Mouse (Mus musculus): Measurements from ENCODE around the gene Kcnq1. TPM values are rescaled to one million over a fixed set of nuclear protein-coding genes. Genes with fewer than 3 reads are reported as not detected.

Kcnq1 gene
- total and polyA plus RNA-seq, 2 experiments from 2014 or later: 1.00 to 2.0 TPM

DNA sequence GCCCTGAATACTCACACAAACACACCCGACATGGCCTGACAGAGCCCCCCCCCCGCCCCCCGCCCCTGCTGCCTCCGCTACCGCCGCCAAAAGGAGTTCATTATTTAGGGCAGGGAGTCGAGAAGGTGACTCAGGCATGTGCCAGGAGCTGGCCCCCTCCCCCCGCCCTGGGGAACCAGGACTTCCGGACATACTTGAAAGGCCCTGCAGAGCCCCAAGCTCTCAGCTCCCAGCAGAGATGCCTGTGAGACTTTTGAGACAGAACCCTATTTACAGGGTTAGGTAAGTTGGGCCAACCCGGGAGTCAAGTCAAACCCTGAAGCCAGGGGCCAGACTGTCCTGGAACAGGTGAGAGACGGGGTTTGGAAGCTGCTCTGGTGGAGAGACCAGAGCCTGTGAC, 355.8 kb downstream of the Kcnq1 start:
- Histone ChIP-seq H3K4me1 (ENCODE audit: insufficient read depth) (0 out of 2 replicates have a peak, but pooled peaks cover 3% of the 10 kb centered on the region), H3K27ac (ENCODE audit: low read depth, low read length) (no peak overlapping the region), H3K9me3 (ENCODE audit: low read length) (no peaks in the 10 kb centered on the region), H3K4me2 (ENCODE audit: low read depth) (no peak overlapping the region), H3K27me3 (ENCODE audit: insufficient read depth, low read length) (peaks cover 12% of the 10 kb centered on the region), H3K4me3 (ENCODE audit: low read depth, low read length) (no peak overlapping the region), H3K36me3 (ENCODE audit: insufficient read depth) (no peaks in the 10 kb centered on the region), H3K9ac (no peak overlapping the region)
- ATAC-seq: no peak
- DNase-seq: no peak
- TF ChIP-seq CTCF (IDR thresholded peaks at IDR 0.05; ENCODE audit: low read depth): no peak
- 45% methylated on average over 11 of the region's 11 CpGs for WGBS

DNA sequence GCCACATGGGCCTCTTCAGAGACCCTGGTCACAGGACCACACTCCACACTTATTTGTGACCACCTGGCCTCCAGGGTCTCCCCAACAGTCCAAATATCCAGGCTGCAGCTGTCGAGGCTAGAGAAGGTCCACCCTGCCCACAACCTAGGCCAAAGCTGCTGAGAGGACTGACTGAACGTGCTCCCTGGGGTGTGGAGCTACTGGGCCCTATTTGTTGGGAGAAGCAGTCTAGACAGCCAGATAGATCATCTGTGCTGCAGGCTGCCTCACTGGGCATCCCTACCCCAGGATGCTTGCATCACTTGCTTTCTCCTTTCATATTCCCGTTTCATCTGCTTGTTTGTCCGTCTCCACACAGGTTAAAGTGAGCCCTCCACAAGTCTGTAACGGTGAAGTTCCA, 356.4 kb downstream of the Kcnq1 start:
- DNase-seq: no peak
- Histone ChIP-seq H3K4me3 (ENCODE audit: low read depth, low read length) (no peak overlapping the region), H3K27me3 (ENCODE audit: insufficient read depth, low read length) (peaks cover 12% of the 10 kb centered on the region), H3K27ac (ENCODE audit: low read depth, low read length) (no peak overlapping the region), H3K9ac (no peak overlapping the region), H3K9me3 (ENCODE audit: low read length) (no peaks in the 10 kb centered on the region), H3K36me3 (ENCODE audit: insufficient read depth) (no peaks in the 10 kb centered on the region), H3K4me1 (ENCODE audit: insufficient read depth) (0 out of 2 replicates have a peak, but pooled peaks cover 3% of the 10 kb centered on the region), H3K4me2 (ENCODE audit: low read depth) (no peak overlapping the region)
- no peak for ATAC-seq
- no peak for TF ChIP-seq CTCF (IDR thresholded peaks at IDR 0.05; ENCODE audit: low read depth)
- 81% methylated on average over 5 of the region's 5 CpGs for WGBS

DNA sequence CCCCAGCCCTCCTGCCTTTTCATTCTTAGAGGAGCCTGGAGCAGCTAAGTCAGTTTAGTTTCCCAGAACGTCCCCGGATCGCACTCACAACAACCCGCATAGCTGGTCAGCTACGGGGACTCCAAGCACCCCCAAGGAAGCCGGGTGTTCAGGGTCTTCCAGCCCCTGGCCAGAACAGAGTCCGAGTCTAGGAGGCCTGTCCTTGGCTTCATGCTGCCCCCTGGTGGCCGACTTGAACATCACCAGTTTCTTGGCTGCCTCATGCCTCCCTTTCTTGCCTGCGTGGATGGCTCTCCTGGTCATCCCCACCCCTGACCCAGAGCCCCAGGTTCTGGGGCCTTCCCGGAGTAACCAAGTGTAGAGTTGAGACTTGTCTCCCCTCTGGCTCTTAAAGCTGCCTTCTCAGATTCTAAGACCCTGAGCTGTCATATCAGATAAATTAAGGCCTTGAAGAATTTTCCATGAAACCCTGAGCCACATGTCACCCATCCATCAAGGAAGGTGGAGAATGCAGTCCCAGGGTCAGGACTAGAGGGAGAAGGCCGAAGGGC, 357.8 kb downstream of the Kcnq1 start:
- Histone ChIP-seq H3K9me3 (ENCODE audit: low read length) (no peaks in the 10 kb centered on the region), H3K27ac (ENCODE audit: low read depth, low read length) (no peak overlapping the region), H3K4me2 (ENCODE audit: low read depth) (no peak overlapping the region; the same call in 1 of the 2 replicates), H3K4me3 (ENCODE audit: low read depth, low read length) (no peak overlapping the region), H3K36me3 (ENCODE audit: insufficient read depth) (no peaks in the 10 kb centered on the region), H3K9ac (no peak overlapping the region), H3K4me1 (ENCODE audit: insufficient read depth) (0 out of 2 replicates have a peak, but pooled peaks cover 3% of the 10 kb centered on the region), H3K27me3 (ENCODE audit: insufficient read depth, low read length) (peaks cover 12% of the 10 kb centered on the region)
- DNase-seq (peak; percentile 82), ATAC-seq (no peak)
- WGBS: 30% methylated on average over 11 of the region's 11 CpGs
- peak; percentile 91 for TF ChIP-seq CTCF (IDR thresholded peaks at IDR 0.05; ENCODE audit: low read depth)

DNA sequence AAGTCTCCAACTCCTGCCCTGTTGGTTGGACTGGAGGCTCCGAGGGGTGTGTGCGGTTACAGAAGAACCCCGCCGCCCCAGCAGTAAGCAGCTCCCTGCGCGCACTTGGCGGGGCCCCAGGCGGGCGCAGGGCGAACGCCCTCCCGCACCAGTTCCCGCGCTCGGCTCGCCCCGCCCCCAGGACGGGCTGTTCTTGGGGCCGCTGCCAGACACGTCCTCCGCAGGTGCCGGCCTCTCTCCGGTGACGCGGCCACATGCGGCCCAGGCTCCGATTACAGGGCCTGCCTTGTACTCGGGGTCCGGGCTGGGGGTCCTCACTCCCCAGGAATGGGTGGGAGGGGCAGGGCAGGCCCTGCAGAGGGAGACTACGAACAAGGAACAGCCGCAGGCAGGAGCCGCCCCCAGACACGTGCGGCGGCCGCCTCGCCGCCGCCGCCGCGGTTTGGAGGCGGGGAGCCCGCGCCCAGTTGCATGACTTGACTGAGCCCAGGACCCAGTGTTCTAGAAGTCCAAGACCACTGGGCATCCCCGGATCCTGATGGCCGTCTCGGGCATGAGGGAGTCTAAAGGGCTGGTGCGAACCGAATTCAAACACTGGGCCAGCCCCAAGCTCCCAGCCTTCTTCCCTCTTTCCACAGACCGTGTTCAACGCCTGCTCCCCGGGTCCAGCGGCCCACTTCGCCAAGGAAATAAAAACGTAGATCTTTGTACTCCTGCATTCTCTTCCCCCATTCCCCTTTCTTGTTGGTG, 358.8 kb downstream of the Kcnq1 start:
- Histone ChIP-seq H3K36me3 (ENCODE audit: insufficient read depth) (no peaks in the 10 kb centered on the region), H3K9ac (peak overlapping the region; percentile 6; the same call in 1 of the 2 replicates), H3K27me3 (ENCODE audit: insufficient read depth, low read length) (peaks cover 12% of the 10 kb centered on the region), H3K9me3 (ENCODE audit: low read length) (no peaks in the 10 kb centered on the region), H3K4me2 (ENCODE audit: low read depth) (peak overlapping the region; percentile 60), H3K4me1 (ENCODE audit: insufficient read depth) (0 out of 2 replicates have a peak, but pooled peaks cover 3% of the 10 kb centered on the region), H3K4me3 (ENCODE audit: low read depth, low read length) (peak overlapping the region; percentile 24), H3K27ac (ENCODE audit: low read depth, low read length) (no peak overlapping the region)
- DNase-seq (peak; percentile 30), ATAC-seq (no peak)
- WGBS: 34% methylated on average over 53 of the region's 56 CpGs
- no peak for TF ChIP-seq CTCF (IDR thresholded peaks at IDR 0.05; ENCODE audit: low read depth)

DNA sequence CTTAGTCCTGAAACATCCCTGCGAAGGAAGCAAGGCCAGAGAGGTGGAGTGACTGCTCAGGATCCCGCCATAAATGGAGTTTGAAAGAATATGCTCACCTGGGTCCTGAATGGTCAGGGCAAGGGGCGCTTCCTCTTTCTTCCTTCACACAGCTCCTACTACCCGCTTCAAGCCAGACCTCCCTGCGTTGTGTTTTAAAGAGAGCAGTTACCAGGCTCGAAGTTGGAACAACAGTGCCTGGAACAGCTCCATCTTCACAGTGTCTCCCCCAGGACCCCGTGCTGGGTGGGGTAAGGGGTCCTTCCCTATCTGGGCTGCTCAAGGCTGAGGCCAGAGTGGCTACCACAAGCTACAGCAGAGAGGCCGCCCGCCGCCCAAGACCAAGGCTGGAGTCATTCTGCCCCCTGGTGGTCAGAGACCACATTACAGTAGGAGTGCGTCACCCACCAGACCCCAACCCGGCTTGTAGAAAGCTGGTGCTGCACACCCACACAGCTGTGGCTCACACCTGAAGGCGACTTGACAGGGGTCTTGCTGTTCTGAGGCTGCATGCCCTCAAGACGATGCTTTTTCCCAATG, 360.0 kb downstream of the Kcnq1 start:
- Histone ChIP-seq H3K9me3 (ENCODE audit: low read length) (no peaks in the 10 kb centered on the region), H3K4me1 (ENCODE audit: insufficient read depth) (0 out of 2 replicates have a peak, but pooled peaks cover 3% of the 10 kb centered on the region), H3K9ac (no peak overlapping the region), H3K4me3 (ENCODE audit: low read depth, low read length) (no peak overlapping the region), H3K27ac (ENCODE audit: low read depth, low read length) (no peak overlapping the region), H3K36me3 (ENCODE audit: insufficient read depth) (no peaks in the 10 kb centered on the region), H3K4me2 (ENCODE audit: low read depth) (no peak overlapping the region), H3K27me3 (ENCODE audit: insufficient read depth, low read length) (peaks cover 12% of the 10 kb centered on the region)
- TF ChIP-seq CTCF (IDR thresholded peaks at IDR 0.05; ENCODE audit: low read depth): peak; percentile 97
- WGBS: 32% methylated on average over 14 of the region's 14 CpGs
- DNase-seq: peak; percentile 87
- peak; percentile 62 for ATAC-seq

DNA sequence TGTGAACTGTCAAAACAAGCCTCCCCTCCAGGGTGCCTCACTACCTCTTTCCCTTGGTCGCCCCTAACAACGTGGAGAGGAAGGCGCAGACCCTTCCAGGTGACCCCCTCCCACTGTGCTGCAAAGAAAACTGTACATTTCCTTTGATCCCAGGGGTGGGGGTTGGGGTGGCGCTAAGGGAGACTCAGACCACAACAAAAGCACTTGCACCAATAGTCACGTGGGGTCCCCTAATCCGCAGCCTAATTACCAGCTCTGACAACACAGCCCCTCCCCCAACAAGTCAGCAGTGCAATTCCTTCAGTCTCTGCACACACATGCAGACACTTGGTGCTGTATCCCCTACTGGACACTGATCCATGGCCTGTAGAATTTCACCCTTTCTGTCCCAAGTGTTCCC, 361.6 kb downstream of the Kcnq1 start:
- Histone ChIP-seq H3K4me3 (ENCODE audit: low read depth, low read length) (no peak overlapping the region), H3K4me1 (ENCODE audit: insufficient read depth) (0 out of 2 replicates have a peak, but pooled peaks cover 3% of the 10 kb centered on the region), H3K9ac (no peak overlapping the region), H3K36me3 (ENCODE audit: insufficient read depth) (no peaks in the 10 kb centered on the region), H3K27ac (ENCODE audit: low read depth, low read length) (no peak overlapping the region), H3K4me2 (ENCODE audit: low read depth) (no peak overlapping the region), H3K27me3 (ENCODE audit: insufficient read depth, low read length) (peaks cover 12% of the 10 kb centered on the region), H3K9me3 (ENCODE audit: low read length) (no peaks in the 10 kb centered on the region)
- no peak for DNase-seq
- ATAC-seq: no peak
- TF ChIP-seq CTCF (IDR thresholded peaks at IDR 0.05; ENCODE audit: low read depth): no peak
- 4% methylated on average over 6 of the region's 6 CpGs for WGBS

DNA sequence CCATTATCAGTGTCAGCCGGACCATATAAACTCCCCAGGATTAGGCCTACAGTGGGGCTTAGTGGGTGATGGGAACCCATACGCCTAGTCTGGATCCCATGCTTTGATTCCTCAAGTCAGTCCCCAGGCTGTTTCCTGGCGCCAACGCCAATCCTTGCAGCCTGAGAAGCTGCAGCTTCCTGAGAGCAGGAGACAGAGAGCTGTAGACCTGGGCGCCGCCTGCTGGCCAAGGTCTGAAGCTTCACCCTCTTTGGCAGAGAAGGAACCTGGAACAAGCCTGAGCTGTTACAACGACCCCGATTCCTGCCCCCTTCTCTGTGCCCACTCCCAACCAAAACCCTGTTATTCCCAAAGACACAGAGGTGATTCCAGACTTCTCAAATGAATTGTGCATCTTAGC, 363.8 kb downstream of the Kcnq1 start:
- DNase-seq (peak; percentile 87), ATAC-seq (peak; percentile 80)
- Histone ChIP-seq H3K27me3 (ENCODE audit: insufficient read depth, low read length) (no peaks in the 10 kb centered on the region), H3K9ac (no peak overlapping the region), H3K4me1 (ENCODE audit: insufficient read depth) (no peaks in the 10 kb centered on the region), H3K4me2 (ENCODE audit: low read depth) (no peak overlapping the region), H3K27ac (ENCODE audit: low read depth, low read length) (no peak overlapping the region), H3K4me3 (ENCODE audit: low read depth, low read length) (no peak overlapping the region), H3K9me3 (ENCODE audit: low read length) (no peaks in the 10 kb centered on the region), H3K36me3 (ENCODE audit: insufficient read depth) (no peaks in the 10 kb centered on the region)
- TF ChIP-seq CTCF (IDR thresholded peaks at IDR 0.05; ENCODE audit: low read depth): peak; percentile 94
- 12% methylated on average over 8 of the region's 8 CpGs for WGBS
